Mouse (Mus musculus): ENCODE results near the gene 9530068E07Rik. TPM values are rescaled to one million over a fixed set of nuclear protein-coding genes. Genes with fewer than 3 reads are reported as not detected.

Gene 9530068E07Rik
- 47.6 to 54.8 TPM (median 54.0 TPM) in 4 replicates for total RNA-seq (2023; ENCODE audit: inconsistent age)

DNA sequence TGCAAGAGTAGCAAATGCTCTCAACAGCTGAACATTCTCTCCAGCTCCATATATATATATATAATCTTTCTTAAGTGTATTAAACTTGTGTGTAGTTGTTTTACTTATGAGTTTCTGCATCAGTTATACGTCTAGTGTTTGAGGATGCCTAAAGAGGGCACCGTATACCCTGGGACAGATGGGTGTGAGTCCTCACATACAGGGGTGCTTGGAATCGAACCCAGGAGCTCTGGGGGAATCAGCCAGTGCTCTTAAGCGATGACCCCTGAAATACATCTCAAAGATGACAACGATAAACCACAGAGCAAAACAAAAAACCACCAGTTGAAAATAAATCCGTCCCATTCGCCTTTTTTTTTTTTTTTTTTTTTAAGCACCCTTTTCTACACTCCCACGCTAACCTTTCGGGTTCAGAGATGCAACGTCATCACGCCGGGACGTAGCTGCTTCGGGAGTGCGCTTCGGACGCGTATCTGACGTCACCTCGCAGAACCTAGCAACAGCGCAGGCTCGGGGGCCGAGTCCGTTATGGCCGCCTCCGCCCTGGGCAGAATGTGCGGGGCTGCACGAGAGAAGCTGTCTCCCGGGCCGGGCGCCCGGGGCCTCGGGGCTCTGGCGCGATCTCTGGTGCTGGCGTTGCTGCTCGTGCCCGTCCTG lies at the start of gene 9530068E07Rik:
9530068E07Rik (plus strand) TSS at position 489 of the 657 bp plus-strand sequence.

DNA sequence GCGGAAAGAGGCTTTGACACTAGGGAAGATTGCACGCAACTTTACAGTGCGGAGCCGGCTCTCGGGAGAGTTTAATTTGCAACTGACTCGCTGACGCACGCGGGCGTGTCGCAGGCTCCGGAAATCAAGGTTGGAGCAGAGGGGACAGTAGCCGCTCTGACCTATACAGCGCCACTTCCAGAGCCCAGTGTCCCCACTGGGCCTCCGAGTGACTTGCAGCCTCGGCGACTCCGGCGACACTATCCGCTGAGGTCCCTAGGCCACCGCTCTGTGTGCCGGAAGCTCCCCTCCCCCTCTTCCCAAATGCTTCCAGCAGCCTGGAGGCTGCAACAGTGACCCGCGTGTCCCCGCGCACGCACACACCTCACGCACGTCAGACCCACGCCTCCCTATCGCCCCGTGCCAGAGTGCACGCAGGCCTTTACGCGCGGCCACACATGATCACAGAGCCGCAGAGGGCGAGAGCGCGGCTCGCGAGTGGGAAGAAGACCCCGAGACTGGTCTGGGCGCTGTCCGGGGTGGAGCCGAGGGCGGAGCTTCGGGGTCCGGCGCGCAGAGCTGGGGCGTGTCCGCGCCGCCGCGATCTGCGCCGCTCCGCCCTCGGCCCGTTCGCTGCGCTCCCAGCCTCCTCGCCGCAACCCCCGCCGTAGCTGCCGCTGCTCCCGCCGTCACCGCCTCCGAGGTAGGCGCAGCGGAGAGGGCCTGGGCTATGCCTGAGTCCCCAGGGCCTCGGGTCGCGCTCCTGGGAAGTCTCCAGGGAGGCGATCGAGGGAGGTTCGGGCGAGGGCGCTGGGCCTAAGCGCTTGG lies 35.6 kb upstream of the 9530068E07Rik start, which contains the start of gene Vdac1:
Vdac1 (plus strand) TSS at position 390 of the 807 bp plus-strand sequence.

Other genes with a start within 250 kb of the 9530068E07Rik start
- not detected in 4 replicates for gene Olfr1371, start 182.4 kb upstream of the 9530068E07Rik start, total RNA-seq (2023; ENCODE audit: inconsistent age)
- 127 to 157 TPM (median 145 TPM) in 4 replicates for gene Skp1a, start 164.4 kb upstream of the 9530068E07Rik start, total RNA-seq (2023; ENCODE audit: inconsistent age)
- gene Tcf7, start 113.4 kb upstream of the 9530068E07Rik start, total RNA-seq (2023; ENCODE audit: inconsistent age): 2.4 to 4.4 TPM (median 3.0 TPM) in 4 replicates
- 49.5 to 54.1 TPM (median 51.4 TPM) in 4 replicates for gene Vdac1, start 35.6 kb upstream of the 9530068E07Rik start, total RNA-seq (2023; ENCODE audit: inconsistent age)